Mouse (Mus musculus): ENCODE results near the gene Gpx4. TPM values are rescaled to one million over a fixed set of nuclear protein-coding genes. Genes with fewer than 3 reads are reported as not detected.
A peak's percentile ranks its signal among the peaks of the same experiment; 100 is the strongest.

The Gpx4 gene
- polyA plus RNA-seq, 1 experiment from 2014 or later: 534 TPM

GRCm38 (mm10) chr10:80048396-80048795, 1.4 kb downstream of the Gpx4 start:
- H3K4me1 ChIP-seq (ENCODE audit: control insufficient read depth, insufficient read depth, low read length): peaks cover 9% of the 10 kb centered on the region; the same call in 1 of the 2 replicates
- H3K4me3 ChIP-seq (ENCODE audit: low read depth, low read length): no peak overlapping the region
- H3K9me3 ChIP-seq (ENCODE audit: control insufficient read depth, low read length): no peaks in the 10 kb centered on the region
- H3K36me3 ChIP-seq (ENCODE audit: control insufficient read depth, insufficient read depth, low read length): no peaks in the 10 kb centered on the region
- DNase-seq (ENCODE audit: low spot score) (no peak), ATAC-seq (ENCODE audit: insufficient number of reproducible peaks, low FRiP score, low TSS enrichment, low read depth) (no peak)
- H3K4me2 ChIP-seq (ENCODE audit: low read depth, severe bottlenecking): no peak overlapping the region
- WGBS: 25% methylated on average over 5 of the region's 5 CpGs
- no peaks in the 10 kb centered on the region for H3K27me3 ChIP-seq (ENCODE audit: control insufficient read depth, insufficient read depth, low read length)
- peak overlapping the region; percentile 55; the same call in 1 of the 2 replicates for H3K27ac ChIP-seq (replicated peaks; ENCODE audit: low read depth, low read length)
- H3K9ac ChIP-seq (ENCODE audit: low read length): peak overlapping the region; percentile 13

DNA sequence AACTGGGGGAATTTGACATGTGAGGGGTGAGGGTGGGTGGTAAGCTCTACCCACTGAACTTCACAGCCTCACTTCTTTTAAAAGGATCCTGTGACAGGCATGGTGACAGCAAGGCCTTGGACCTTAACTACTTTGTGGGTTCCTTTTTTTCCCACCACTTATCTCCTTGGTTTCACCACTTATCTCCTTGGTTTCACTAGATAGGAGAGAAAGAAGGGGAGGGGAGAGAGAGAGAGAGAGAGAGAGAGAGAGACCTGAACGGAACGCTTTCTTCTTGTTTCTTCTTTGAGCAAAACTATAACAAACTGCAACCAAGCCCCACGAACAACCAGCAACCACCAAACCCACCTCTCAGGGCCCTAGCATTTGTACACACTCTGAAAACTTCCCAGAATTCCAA, 1.9 kb downstream of the Gpx4 start:
- no peak for ATAC-seq (ENCODE audit: insufficient number of reproducible peaks, low FRiP score, low TSS enrichment, low read depth)
- H3K4me3 ChIP-seq (ENCODE audit: low read depth, low read length): no peak overlapping the region
- 74% methylated on average over 3 of the region's 3 CpGs for WGBS
- peaks cover 9% of the 10 kb centered on the region; the same call in 1 of the 2 replicates for H3K4me1 ChIP-seq (ENCODE audit: control insufficient read depth, insufficient read depth, low read length)
- H3K36me3 ChIP-seq (ENCODE audit: control insufficient read depth, insufficient read depth, low read length): no peaks in the 10 kb centered on the region
- no peaks in the 10 kb centered on the region for H3K27me3 ChIP-seq (ENCODE audit: control insufficient read depth, insufficient read depth, low read length)
- 0 out of 2 replicates have a peak overlapping the region, but pooled peaks have one; percentile 13 for H3K9ac ChIP-seq (ENCODE audit: low read length)
- peak overlapping the region; percentile 55; the same call in 1 of the 2 replicates for H3K27ac ChIP-seq (replicated peaks; ENCODE audit: low read depth, low read length)
- DNase-seq (ENCODE audit: low spot score): no peak
- H3K4me2 ChIP-seq (ENCODE audit: low read depth, severe bottlenecking): no peak overlapping the region
- H3K9me3 ChIP-seq (ENCODE audit: control insufficient read depth, low read length): no peaks in the 10 kb centered on the region

DNA sequence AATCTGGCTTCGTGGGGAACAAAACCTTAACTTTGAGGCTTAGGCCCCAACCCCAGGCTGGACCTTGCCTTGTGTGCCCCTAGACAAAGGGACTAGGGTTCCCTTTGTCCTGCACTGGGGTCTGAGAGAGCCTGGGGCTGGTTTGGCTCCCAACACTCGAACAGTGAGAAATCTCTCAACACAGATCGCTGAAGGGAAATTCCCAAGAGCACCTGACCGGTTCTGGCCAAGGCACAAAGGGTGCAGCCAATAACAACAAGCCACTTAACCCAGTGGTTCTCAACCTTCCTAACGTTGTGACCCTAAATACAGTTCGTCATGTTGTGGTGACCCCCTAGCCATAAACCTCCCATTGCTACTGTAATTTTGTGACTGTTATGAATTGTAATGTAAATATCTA, 3.3 kb downstream of the Gpx4 start:
- no peak for ATAC-seq (ENCODE audit: insufficient number of reproducible peaks, low FRiP score, low TSS enrichment, low read depth)
- H3K9ac ChIP-seq (ENCODE audit: low read length): no peak overlapping the region

DNA sequence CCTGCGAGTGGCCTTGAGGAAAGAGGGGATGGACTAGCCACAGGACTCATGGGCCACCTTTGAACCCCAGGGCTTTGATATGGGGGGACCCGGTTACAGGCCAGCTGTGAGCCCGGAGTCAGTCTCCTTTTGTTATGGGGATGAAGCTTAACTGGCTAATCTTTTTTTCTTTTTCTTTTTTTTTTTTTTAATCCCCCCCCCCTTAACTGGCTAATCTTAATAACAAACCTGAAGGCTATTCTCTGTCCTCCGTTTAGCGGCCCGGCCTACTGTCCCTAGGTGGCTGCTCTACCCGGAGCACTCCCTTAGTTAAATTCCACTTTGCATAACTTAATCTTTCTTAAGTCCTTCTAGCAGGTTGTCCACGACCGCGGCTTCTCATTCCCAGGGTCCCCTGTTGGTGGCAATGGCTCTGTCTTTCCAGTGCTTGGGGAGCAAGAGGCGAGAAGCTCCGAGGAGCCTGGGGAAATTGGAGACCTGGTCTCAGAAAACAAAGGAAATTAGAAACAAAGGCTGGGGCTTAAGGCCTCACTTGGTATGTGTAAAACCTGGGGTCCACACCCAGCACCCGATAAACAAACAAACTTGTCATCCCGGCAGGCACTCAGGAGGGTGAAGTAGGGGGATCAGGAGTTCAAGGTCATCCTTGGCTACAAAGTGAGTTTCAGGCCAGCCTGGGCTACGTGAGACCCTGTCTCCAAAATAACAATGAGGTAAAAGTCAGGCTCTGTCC, 4.1 kb downstream of the Gpx4 start:
- Histone ChIP-seq H3K27me3 (ENCODE audit: control insufficient read depth, insufficient read depth, low read length) (no peaks in the 10 kb centered on the region), H3K9ac (ENCODE audit: low read length) (no peak overlapping the region; the same call in 1 of the 2 replicates), H3K27ac (replicated peaks; ENCODE audit: low read depth, low read length) (no peak overlapping the region), H3K4me1 (ENCODE audit: control insufficient read depth, insufficient read depth, low read length) (peaks cover 13% of the 10 kb centered on the region), H3K4me3 (ENCODE audit: low read depth, low read length) (no peak overlapping the region), H3K4me2 (ENCODE audit: low read depth, severe bottlenecking) (0 out of 2 replicates have a peak overlapping the region, but pooled peaks have one; percentile 2), H3K36me3 (ENCODE audit: control insufficient read depth, insufficient read depth, low read length) (no peaks in the 10 kb centered on the region; the same call in 1 of the 2 replicates), H3K9me3 (ENCODE audit: control insufficient read depth, low read length) (no peaks in the 10 kb centered on the region)
- ATAC-seq (ENCODE audit: insufficient number of reproducible peaks, low FRiP score, low TSS enrichment, low read depth): no peak
- WGBS: 30% methylated on average over 15 of the region's 15 CpGs
- no peak for DNase-seq (ENCODE audit: low spot score)

More for the DNA sequence above, 3.3 kb downstream of the Gpx4 start:
- no peaks in the 10 kb centered on the region for H3K9me3 ChIP-seq (ENCODE audit: control insufficient read depth, low read length)
- no peak overlapping the region for H3K27ac ChIP-seq (replicated peaks; ENCODE audit: low read depth, low read length)
- no peak overlapping the region for H3K4me2 ChIP-seq (ENCODE audit: low read depth, severe bottlenecking)
- H3K27me3 ChIP-seq (ENCODE audit: control insufficient read depth, insufficient read depth, low read length): no peaks in the 10 kb centered on the region
- no peak overlapping the region for H3K4me3 ChIP-seq (ENCODE audit: low read depth, low read length)
- H3K36me3 ChIP-seq (ENCODE audit: control insufficient read depth, insufficient read depth, low read length): no peaks in the 10 kb centered on the region
- WGBS: 36% methylated on average over 6 of the region's 6 CpGs
- peaks cover 11% of the 10 kb centered on the region for H3K4me1 ChIP-seq (ENCODE audit: control insufficient read depth, insufficient read depth, low read length)
- no peak for DNase-seq (ENCODE audit: low spot score)

GRCm38 (mm10) chr10:80051618-80052373, 4.8 kb downstream of the Gpx4 start:
- H3K27me3 ChIP-seq (ENCODE audit: control insufficient read depth, insufficient read depth, low read length): no peaks in the 10 kb centered on the region
- no peak for ATAC-seq (ENCODE audit: insufficient number of reproducible peaks, low FRiP score, low TSS enrichment, low read depth)
- no peak overlapping the region for H3K27ac ChIP-seq (replicated peaks; ENCODE audit: low read depth, low read length)
- peaks cover 13% of the 10 kb centered on the region for H3K4me1 ChIP-seq (ENCODE audit: control insufficient read depth, insufficient read depth, low read length)
- no peaks in the 10 kb centered on the region; the same call in 1 of the 2 replicates for H3K36me3 ChIP-seq (ENCODE audit: control insufficient read depth, insufficient read depth, low read length)
- no peaks in the 10 kb centered on the region for H3K9me3 ChIP-seq (ENCODE audit: control insufficient read depth, low read length)
- peak; percentile 31 for DNase-seq (ENCODE audit: low spot score)
- 0 out of 2 replicates have a peak overlapping the region, but pooled peaks have one; percentile 2 for H3K4me2 ChIP-seq (ENCODE audit: low read depth, severe bottlenecking)
- no peak overlapping the region; the same call in 1 of the 2 replicates for H3K4me3 ChIP-seq (ENCODE audit: low read depth, low read length)
- no peak overlapping the region; the same call in 1 of the 2 replicates for H3K9ac ChIP-seq (ENCODE audit: low read length)
- 39% methylated on average over 14 of the region's 14 CpGs for WGBS

GRCm38 (mm10) chr10:80052374-80052764, 5.4 kb downstream of the Gpx4 start:
- H3K4me3 ChIP-seq (ENCODE audit: low read depth, low read length): no peak overlapping the region; the same call in 1 of the 2 replicates
- no peak overlapping the region for H3K9ac ChIP-seq (ENCODE audit: low read length)
- H3K4me1 ChIP-seq (ENCODE audit: control insufficient read depth, insufficient read depth, low read length): peaks cover 13% of the 10 kb centered on the region
- no peaks in the 10 kb centered on the region for H3K9me3 ChIP-seq (ENCODE audit: control insufficient read depth, low read length)
- ATAC-seq (ENCODE audit: insufficient number of reproducible peaks, low FRiP score, low TSS enrichment, low read depth) (no peak), DNase-seq (ENCODE audit: low spot score) (no peak)
- 85% methylated on average over 5 of the region's 5 CpGs for WGBS
- no peaks in the 10 kb centered on the region for H3K27me3 ChIP-seq (ENCODE audit: control insufficient read depth, insufficient read depth, low read length)
- no peak overlapping the region for H3K27ac ChIP-seq (replicated peaks; ENCODE audit: low read depth, low read length)
- no peaks in the 10 kb centered on the region; the same call in 1 of the 2 replicates for H3K36me3 ChIP-seq (ENCODE audit: control insufficient read depth, insufficient read depth, low read length)
- no peak overlapping the region for H3K4me2 ChIP-seq (ENCODE audit: low read depth, severe bottlenecking)

- peak; percentile 95 for ATAC-seq (ENCODE audit: insufficient number of reproducible peaks, low FRiP score, low TSS enrichment, low read depth)
- Histone ChIP-seq H3K36me3 (ENCODE audit: control insufficient read depth, insufficient read depth, low read length) (peaks cover 5% of the 10 kb centered on the region; the same call in 1 of the 2 replicates), H3K27ac (replicated peaks; ENCODE audit: low read depth, low read length) (peak overlapping the region; percentile 94), H3K27me3 (ENCODE audit: control insufficient read depth, insufficient read depth, low read length) (no peaks in the 10 kb centered on the region), H3K4me3 (ENCODE audit: low read depth, low read length) (peak overlapping the region; percentile 75), H3K9me3 (ENCODE audit: control insufficient read depth, low read length) (no peaks in the 10 kb centered on the region), H3K9ac (ENCODE audit: low read length) (peak overlapping the region; percentile 83), H3K4me2 (ENCODE audit: low read depth, severe bottlenecking) (peak overlapping the region; percentile 78), H3K4me1 (ENCODE audit: control insufficient read depth, insufficient read depth, low read length) (peaks cover 12% of the 10 kb centered on the region)
- DNase-seq (ENCODE audit: low spot score): peak; percentile 100
- WGBS: under 1% methylated on average over 47 of the region's 47 CpGs
Measured at GRCm38 (mm10) chr10:80053259-80053780, 6.4 kb downstream of the Gpx4 start.

Data from limb, embryonic 11.5 days (tissue).